Mouse (Mus musculus): ENCODE measurements around the gene Sowaha.
A peak's percentile ranks its signal among the peaks of the same experiment; 100 is the strongest.

DNA sequence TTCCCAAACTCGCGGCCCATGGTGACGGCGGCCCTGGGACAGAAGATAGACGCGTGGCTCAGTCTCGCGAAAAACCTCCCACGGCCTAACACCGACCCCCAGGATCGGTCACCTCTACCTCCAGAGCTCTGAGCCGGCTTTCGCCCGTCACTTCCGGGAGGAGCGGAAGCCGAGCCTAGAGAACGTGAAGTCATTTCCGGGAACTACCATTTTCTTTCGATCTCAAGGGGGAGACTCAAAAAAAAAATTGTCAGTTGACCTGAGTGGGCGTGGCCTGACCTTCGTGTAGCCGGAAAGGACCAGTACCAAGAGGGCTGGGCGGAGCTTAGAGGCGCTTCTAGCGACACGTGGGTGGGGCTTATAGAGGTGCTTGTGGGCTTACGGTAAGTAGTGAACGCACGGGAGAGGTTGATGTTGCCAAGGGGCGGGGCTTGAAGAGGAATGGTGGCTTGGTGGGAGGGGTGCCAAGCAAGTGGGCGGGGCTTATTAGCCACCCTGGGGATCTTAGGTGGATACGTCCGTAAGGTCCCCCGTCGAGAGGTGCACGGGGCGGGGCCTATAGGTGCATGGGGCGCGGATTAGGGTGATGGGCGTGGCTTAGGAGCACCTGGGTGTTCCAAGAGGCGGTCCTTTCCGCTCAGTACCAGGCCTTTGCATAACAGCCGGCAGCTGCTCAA is 49.3 kb downstream of the Sowaha start, which contains the start of the genes Uqcrq and Gdf9:
- TF ChIP-seq ZNF384 (IDR thresholded peaks at IDR 0.05; ENCODE audit: low read depth, low read length) (peak; percentile 97), HCFC1 (IDR thresholded peaks at IDR 0.05; ENCODE audit: borderline replicate concordance, insufficient read depth, low read length) (peak; percentile 71; the same call in 1 of the 2 replicates)

Data from ES-E14 (cell line).